Mouse (Mus musculus) lung, adult 2 months (tissue): ENCODE measurements around the gene Plcl1.

Experiments used
- CTCF ChIP-seq: fragments of 200-500 bp; IDR thresholded peaks from 2 replicates; pipeline ENCODE4 v1.5.1; 2011; ENCODE audit warnings: mild to moderate bottlenecking, low read length, control low read depth; ENCODE audit not compliant: insufficient read depth
- POLR2A ChIP-seq: fragments of 200-500 bp; IDR thresholded peaks from 2 replicates; pipeline ENCODE4 v1.6.1; 2011; ENCODE audit warnings: low read depth, mild to moderate bottlenecking, control low read depth, low read length, borderline replicate concordance; ENCODE audit errors: extremely low read depth

DNA sequence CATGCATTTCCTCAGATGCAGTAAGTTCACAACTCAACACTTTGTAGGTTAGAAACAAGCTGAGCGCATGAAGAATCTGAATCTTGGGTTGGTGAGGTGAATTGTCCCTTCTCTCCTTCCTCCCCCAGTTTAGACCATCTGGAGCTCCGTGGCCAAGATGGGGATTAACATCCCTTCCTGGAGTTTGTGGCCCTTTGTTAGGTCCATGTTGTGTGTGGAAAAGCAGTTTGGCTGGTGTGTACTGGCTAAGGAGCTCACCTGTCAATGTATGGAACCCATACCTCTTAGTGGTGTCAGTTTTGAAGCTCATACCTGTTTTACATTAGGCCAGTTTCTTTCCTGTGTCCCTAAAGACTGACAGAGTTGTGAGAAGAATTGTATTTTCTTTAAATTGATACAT is 5.4 kb downstream of the Plcl1 start:
- no peak for TF ChIP-seq POLR2A
- TF ChIP-seq CTCF: no peak
